Mouse (Mus musculus) kidney, postnatal 10 days (tissue): ENCODE results near the gene Pltp.

Source experiments
- DNase-seq: peaks from one replicate; pipeline ENCODE4 v3.0.0; 2021; ENCODE audit warnings: mixed read lengths

Gene Pltp

DNA sequence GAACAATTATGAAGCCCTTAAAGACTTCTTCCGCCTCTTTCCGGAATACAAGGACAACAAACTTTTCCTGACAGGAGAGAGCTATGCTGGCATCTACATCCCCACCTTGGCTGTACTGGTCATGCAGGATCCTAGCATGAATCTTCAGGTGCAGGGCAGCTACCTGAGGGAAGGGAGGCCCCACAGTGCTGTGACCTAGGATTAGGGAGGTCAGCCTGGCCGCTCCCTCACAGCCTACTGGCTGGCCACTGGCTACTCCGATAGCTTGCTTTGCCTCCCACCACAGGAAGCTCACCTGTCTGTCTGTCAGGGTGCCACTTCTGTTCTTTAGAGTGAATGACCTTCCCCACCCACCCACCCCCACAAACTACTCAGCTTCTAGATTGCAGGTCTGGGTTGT is 22.3 kb downstream of the Pltp start:
- DNase-seq, result no peak

DNA sequence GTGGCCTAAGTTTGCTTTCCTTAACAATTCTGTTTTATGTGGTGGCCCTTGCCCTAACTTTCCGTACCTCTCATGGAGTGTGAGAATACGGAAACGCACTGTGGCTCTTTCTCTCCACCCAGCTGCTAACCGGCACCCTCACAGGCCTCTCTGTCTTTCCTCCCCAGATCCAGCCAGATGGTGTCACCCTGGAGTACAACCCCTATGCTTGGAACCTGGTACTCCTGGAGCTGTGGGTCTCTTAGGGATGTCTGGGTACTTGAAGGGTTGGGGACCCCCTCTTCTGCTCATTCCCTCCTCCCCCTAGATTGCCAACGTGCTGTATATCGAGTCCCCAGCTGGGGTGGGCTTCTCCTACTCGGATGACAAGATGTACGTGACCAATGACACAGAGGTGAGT is 23.0 kb downstream of the Pltp start:
- peak; percentile 47 for DNase-seq

- DNase-seq, result peak; percentile 97
These were observed 24.1 kb downstream of the Pltp start, which contains the start of gene Neurl2 for GRCm38 (mm10) chr2:164833314-164833959. Neurl2 (minus strand) TSS chr2:164833456.

- peak; percentile 87 for DNase-seq
These were observed 24.7 kb downstream of the Pltp start, which contains the start of gene Ctsa for GRCm38 (mm10) chr2:164832748-164833301. Ctsa (plus strand) TSS chr2:164832873.

- no peak for DNase-seq
These were observed 25.3 kb downstream of the Pltp start for GRCm38 (mm10) chr2:164832032-164832747.

DNA sequence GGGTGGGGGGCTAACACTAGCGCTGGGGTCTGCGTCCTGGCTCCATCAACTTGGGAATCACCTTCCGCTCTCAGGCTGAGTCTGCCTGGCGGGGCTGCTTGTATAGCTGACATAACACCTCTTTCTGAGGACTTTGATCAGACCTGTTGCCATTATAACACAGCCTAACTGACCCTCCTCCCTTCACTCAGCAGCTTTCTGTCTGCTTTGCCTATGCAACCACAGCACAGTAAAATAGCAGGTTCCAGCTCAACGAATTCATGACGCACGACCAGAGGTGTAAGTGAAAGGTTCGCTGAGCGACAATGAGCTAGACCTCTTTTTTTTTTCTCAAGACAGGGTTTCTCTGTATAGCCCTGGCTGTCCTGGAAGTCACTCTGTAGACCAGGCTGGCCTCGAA is 26.5 kb downstream of the Pltp start:
- peak; percentile 47 for DNase-seq

GRCm38 (mm10) chr2:164829090-164829489 is 28.4 kb downstream of the Pltp start:
- no peak for DNase-seq

- no peak for DNase-seq
These were observed 29.1 kb downstream of the Pltp start, which contains the start of gene Spata25 for GRCm38 (mm10) chr2:164828437-164828836. Spata25 (minus strand) TSS chr2:164828537.

DNA sequence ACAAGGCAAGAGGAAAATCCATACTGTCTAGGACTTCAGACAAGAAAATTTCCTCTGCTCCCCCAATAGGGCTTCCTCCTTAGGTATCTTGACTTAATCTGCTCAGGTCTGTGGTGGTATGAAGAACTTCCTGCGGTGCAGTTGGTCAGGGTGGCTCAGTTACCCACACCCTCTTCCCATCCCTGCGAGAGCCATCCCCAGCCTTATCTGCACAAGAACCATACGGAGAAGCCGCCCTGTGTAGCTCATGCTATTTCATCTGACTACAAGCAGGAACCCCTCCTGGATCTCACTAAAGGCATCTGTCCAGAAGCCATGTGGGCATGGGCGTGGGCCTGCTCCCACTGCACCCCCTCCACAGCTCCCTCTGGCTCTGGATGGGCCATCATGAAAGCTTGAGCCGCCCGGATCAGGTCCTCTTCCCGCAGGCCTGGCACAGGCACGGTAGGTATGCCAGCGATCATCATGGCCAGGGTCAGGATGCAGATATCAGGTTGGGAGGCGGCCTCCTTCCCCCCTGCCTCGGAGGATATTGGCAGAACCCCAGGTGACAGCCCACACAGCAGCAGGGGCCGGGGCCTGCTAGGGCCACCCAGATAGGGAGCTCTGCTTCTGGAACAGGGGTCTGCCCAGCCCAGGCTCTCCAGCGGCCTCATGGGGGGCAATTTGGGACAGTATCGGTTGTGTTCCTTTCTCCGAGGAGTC is 30.2 kb downstream of the Pltp start:
- DNase-seq, result no peak

DNA sequence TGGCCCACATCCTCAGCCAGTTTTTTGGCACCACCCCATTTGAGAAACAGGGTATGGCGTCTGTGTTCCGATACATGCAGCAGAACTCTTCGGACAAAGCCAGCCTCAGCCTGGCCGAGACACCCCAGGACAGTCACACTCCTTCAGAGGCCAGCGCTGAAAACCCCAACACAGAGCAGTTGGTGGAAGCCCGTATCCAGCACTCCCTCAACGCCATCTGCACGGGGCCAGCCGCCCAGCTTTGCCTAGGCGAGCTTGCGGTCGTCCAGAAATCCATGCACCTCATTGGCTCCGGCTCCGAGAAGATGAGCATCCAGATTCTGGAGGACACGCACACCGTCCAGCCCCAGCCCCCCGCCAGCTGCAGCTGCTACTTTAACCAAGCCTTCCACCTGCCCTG is 32.0 kb downstream of the Pltp start:
- no peak for DNase-seq

GRCm38 (mm10) chr2:164823969-164824368 is 33.5 kb downstream of the Pltp start:
- DNase-seq, result no peak

DNA sequence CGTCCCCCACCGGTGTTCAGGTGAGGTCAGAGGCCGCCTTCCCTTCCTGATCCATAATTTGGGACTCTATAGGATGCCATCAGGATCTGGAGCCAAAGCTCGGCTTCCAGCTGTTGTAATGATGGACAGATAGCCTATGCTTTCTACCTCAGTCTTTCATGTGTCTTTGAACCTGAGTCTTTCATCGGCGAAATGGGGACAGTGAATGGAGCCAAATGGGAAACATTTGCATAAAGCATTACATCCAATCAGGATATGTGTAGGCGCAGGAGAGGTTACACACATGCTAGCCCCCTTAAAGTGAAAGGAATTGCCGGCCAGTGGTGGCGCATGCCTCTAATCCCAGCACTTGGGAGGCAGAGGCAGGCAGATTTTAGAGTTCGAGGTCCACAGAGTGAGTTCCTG is 34.3 kb downstream of the Pltp start:
- DNase-seq, result peak; percentile 33

- DNase-seq, result peak; percentile 100
These were observed 34.8 kb downstream of the Pltp start, which contains the start of gene Zswim1 for GRCm38 (mm10) chr2:164822636-164823165. Zswim1 (plus strand) TSS chr2:164822686.

- no peak for DNase-seq
These were observed 36.5 kb downstream of the Pltp start for GRCm38 (mm10) chr2:164821060-164821459.

- no peak for DNase-seq
These were observed 39.8 kb downstream of the Pltp start for GRCm38 (mm10) chr2:164817703-164818102.

DNA sequence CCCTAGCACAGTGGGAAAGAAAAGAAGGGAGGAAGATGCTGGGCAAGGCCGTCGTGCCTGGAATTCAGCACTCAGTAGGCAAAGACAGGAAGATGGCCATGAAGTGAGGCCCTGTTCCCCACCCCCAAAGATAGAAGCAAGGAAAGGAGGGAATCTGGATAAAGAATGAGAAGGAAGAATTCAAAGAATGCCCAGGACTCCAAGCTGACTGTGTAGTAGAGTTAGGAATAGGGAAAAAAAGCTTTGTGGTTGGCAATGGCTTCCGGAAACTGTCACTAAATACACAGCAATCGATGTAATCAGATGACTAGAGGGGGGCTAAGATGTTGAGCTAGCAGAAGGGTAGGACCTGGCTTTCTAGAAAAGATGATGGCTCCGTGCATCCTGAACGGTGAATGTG is 40.3 kb downstream of the Pltp start:
- no peak for DNase-seq

- DNase-seq, result no peak
These were observed 41.7 kb downstream of the Pltp start for GRCm38 (mm10) chr2:164815821-164816220.

GRCm38 (mm10) chr2:164815348-164815747 is 42.2 kb downstream of the Pltp start:
- DNase-seq, result no peak

DNA sequence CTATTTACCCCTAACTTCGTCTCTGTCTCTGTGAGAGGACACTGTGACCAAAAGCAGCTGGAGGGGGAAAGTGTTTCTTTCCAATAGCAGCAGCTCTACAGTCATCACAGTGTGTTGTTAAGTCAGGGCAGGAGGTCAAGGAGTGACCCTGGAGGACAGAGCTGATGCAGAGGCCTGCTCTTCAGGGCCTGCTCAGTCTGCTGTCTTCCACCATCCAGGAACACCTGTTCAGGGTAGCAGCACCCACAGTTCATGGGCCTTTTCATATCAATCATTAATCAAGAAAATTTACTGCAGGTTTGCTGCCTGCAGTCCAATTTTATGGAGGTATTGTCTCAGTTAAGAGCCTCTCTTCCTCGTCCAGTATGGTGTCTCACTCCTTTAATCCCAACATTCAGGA is 44.0 kb downstream of the Pltp start:
- DNase-seq, result no peak

- DNase-seq, result no peak
These were observed 50.9 kb downstream of the Pltp start for GRCm38 (mm10) chr2:164806614-164807013.

DNA sequence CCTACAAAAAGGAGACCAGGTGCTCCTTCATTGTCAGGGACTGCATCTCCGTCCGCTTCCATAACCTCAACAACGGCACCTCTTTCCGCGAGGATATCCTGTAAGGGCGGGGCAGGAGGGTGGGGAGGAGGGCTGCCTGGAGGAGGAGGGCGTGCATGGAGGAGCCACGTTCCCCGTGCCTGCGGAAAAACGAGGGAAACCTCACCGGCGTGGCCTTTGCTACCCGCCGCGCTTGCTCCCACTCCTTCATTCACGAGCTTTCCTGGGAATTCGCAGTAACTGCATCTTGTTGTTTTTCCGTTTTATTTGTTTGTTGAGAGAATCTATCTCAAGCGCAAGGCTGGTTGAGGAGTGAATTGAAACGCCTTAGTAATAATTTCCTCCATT is 52.2 kb downstream of the Pltp start:
- no peak for DNase-seq

GRCm38 (mm10) chr2:164804533-164805331 is 52.8 kb downstream of the Pltp start, which contains the start of the genes Acot8 and Zswim3:
Acot8 (minus strand) TSS chr2:164804882.
Zswim3 (plus strand) TSS chr2:164805098.
- DNase-seq, result peak; percentile 98
